Mouse (Mus musculus) subcutaneous adipose tissue, adult 2 months (tissue): Measurements from ENCODE around the gene Zkscan17. TPM values are rescaled to one million over a fixed set of nuclear protein-coding genes. Genes with fewer than 3 reads are reported as not detected.

Source experiments
- polyA plus RNA-seq: library from polyadenylated mRNA; depleted of rRNA; stranded (reverse); fragments of >200 nt; gene quantifications from 2 replicates; pipeline ENCODE4 v1.2.3, GENCODE M21; 2012; ENCODE audit warnings: low replicate concordance; rRNA removed

The Zkscan17 gene
- 6.8 and 21.9 TPM in 2 replicates for polyA plus RNA-seq

GRCm38 (mm10) chr11:59526472-59527080 lies at the start of gene Zkscan17:
Gene Zkscan17 (minus strand): TSS chr11:59526751.

GRCm38 (mm10) chr11:59576135-59576534 lies 49.6 kb upstream of the Zkscan17 start, which contains the start of gene Olfr222:
Gene Olfr222 (minus strand): TSS chr11:59576235.

GRCm38 (mm10) chr11:59541324-59541723 lies 14.8 kb upstream of the Zkscan17 start, which contains the start of gene Nlrp3:
Gene Nlrp3 (plus strand): TSS chr11:59541568.

GRCm38 (mm10) chr11:59472326-59472677 lies 54.2 kb downstream of the Zkscan17 start, which contains the start of gene Zfp867:
Gene Zfp867 (minus strand): TSS chr11:59472474.

GRCm38 (mm10) chr11:59451086-59451485 lies 75.5 kb downstream of the Zkscan17 start, which contains the start of gene Snap47:
Gene Snap47 (minus strand): TSS chr11:59451186.

GRCm38 (mm10) chr11:59449741-59450229 lies 76.8 kb downstream of the Zkscan17 start, which contains the start of gene Jmjd4:
Gene Jmjd4 (plus strand): TSS chr11:59450045.

Other genes starting within 250 kb of the Zkscan17 start
- not detected in 2 replicates for gene Wnt3a, start 236.0 kb downstream of the Zkscan17 start, polyA plus RNA-seq
- gene Wnt9a, start 219.8 kb downstream of the Zkscan17 start, polyA plus RNA-seq = 4.1 and 24.2 TPM in 2 replicates
- gene Prss38, start 151.1 kb downstream of the Zkscan17 start, polyA plus RNA-seq = 0.22 TPM in 1 of 2 replicates, not detected in the other
- 3.8 and 8.1 TPM in 2 replicates for gene Jmjd4, start 76.7 kb downstream of the Zkscan17 start, polyA plus RNA-seq
- 62.0 and 90.1 TPM in 2 replicates for gene Snap47, start 75.6 kb downstream of the Zkscan17 start, polyA plus RNA-seq
- 0.67 and 1.2 TPM in 2 replicates for gene Zfp867, start 54.3 kb downstream of the Zkscan17 start, polyA plus RNA-seq
- gene Nlrp3, start 14.8 kb upstream of the Zkscan17 start, polyA plus RNA-seq = 0.60 and 1.2 TPM in 2 replicates
- gene Olfr222, start 49.5 kb upstream of the Zkscan17 start, polyA plus RNA-seq = not detected in 2 replicates
- not detected in 2 replicates for gene Olfr223, start 66.5 kb upstream of the Zkscan17 start, polyA plus RNA-seq
- gene Mprip, start 134.6 kb upstream of the Zkscan17 start, polyA plus RNA-seq = 169 and 193 TPM in 2 replicates